Mouse (Mus musculus) urinary bladder, postnatal 36 days (tissue): ENCODE measurements around the gene Map3k12.

Source experiments
- DNase-seq, 2 experiments: peaks; one replicate each; pipeline ENCODE4 v3.0.0; 2022; ENCODE audit warnings: low spot score in 2 of 2, mixed read lengths in 1 of 2

Map3k12 gene

DNA sequence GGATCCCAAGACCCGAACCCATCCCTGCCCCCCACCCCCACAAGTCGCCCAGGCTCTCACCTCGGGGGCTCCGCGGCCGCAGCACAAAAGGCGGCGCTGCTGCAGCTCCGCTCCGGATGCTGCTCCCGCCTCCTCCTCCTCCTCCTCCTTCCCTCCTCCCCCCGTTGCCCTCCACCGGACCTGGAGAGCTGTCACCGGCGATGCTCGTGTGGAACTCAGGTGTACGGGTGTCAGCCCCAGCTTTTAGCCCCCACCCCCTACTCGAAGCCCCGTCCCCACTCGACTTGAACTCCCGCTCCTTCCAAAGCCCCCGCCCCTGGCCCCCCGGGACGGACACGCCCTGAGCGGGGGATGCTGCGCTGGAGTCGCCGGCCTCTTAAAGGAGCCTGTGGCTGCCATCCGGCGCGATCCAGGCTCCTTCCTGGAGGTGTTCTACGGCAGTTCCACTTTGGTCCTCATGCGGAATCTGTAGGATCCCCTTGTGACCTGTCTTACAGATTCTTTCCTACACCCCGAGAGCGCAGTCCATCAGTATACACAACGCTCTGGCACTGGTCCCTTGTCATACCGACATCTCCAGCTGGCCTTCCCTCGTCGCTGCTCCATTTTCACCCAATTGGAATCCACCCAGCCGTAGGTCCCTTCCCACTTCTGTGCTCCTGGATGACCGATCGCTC is at the start of gene Map3k12:
Gene Map3k12 (minus strand): TSS at position 337 of the 677 bp plus-strand sequence.
- DNase-seq, result peak; percentile 66 to 67

GRCm38 (mm10) chr15:102563681-102564080 is 46.8 kb upstream of the Map3k12 start:
- no peak for DNase-seq

- DNase-seq, result no peak
Measured at GRCm38 (mm10) chr15:102563061-102563460, 46.2 kb upstream of the Map3k12 start.

DNA sequence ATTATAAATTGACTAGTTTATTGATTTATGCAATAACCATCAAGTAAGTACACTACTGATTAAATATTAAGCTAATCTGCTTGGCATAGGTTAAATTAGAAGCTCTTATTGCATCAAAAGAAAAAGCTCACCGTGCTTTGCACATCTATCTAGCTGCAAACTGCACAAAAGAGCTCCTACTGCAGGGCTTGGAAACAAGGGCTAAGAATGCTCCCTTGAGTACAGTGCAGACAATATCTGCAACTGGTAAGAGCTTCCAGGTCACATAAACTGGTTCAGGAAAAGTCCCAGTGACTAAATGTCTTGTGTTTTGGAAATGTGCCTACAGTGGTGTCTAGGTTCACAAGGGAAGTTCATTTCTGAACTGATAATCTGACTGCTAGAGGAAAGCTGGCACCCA is 45.6 kb upstream of the Map3k12 start:
- DNase-seq, result no peak

- no peak for DNase-seq
Measured at GRCm38 (mm10) chr15:102557580-102557979, 40.7 kb upstream of the Map3k12 start.

DNA sequence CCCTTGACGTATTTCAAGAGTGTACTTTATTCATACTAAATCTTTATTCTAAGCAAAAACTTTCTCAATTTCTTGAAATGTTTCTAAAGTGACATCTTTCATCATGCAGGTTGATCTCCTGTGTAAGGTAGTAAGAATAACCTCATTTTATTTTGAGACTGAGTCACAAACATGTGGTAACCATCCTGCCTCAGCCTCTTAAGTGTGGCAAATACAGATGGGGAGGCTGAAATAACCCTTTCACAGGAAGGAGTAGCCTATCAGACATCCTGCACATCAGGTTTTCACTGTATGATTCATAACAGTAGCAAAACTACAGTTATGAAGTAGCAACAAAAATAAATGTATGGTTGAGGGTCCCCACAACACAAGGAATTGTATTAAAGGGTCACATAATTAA is 38.7 kb upstream of the Map3k12 start:
- no peak for DNase-seq

- DNase-seq, result no peak
Measured at GRCm38 (mm10) chr15:102552599-102552998, 35.7 kb upstream of the Map3k12 start.

GRCm38 (mm10) chr15:102547478-102547877 is 30.6 kb upstream of the Map3k12 start:
- DNase-seq, result no peak

- peak in 1 of 2 experiments; percentile 36 for DNase-seq
Measured at GRCm38 (mm10) chr15:102546677-102547427, 30.0 kb upstream of the Map3k12 start.

DNA sequence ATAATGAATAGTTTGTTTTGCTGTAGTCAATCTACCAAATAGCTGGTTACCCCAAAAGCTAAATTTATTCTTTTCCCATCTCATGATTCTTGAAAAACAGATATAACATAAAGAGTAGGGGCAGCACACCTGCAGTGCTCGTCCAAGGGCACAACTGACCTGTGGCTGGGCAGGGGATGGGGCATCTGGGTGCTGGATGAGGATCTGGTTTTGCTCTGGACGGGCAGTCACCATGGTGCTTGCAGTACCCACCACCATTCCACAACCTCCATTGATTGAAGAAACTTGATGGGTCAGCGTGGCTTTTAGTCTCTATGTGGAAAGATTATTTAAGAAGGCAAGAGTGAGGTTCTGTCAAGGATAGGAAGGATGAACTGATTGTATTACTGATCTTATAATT is 29.4 kb upstream of the Map3k12 start:
- DNase-seq, result no peak

DNA sequence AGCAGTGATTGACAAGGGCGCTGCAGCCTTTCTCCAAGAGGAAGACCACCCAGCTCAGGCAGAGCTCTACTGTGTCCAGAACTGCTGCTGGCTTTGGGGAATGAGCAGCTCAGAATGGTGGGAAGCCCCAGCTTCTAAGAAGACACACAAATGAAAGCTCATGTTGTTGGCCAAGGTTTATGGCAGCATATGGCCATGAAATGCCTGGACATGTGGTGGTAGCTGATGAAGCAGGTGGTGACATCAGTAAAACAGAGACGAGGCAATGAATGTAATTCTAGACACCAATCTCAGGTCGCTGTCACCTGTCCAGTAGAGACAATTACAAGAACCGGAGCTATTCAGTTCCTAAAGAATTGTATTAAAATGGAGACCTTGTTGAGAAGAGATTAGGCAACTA is 27.9 kb upstream of the Map3k12 start:
- no peak for DNase-seq

- DNase-seq, result no peak
Measured at GRCm38 (mm10) chr15:102533926-102534325, 17.1 kb upstream of the Map3k12 start.

- DNase-seq, result no peak
Measured at GRCm38 (mm10) chr15:102532106-102532900, 15.4 kb upstream of the Map3k12 start.

- no peak for DNase-seq
Measured at GRCm38 (mm10) chr15:102531586-102531985, 14.7 kb upstream of the Map3k12 start.

GRCm38 (mm10) chr15:102530566-102530965 is 13.7 kb upstream of the Map3k12 start:
- DNase-seq, result no peak

- DNase-seq, result no peak
Measured at GRCm38 (mm10) chr15:102528396-102528795, 11.5 kb upstream of the Map3k12 start.

GRCm38 (mm10) chr15:102527936-102528335 is 11.1 kb upstream of the Map3k12 start:
- no peak for DNase-seq

DNA sequence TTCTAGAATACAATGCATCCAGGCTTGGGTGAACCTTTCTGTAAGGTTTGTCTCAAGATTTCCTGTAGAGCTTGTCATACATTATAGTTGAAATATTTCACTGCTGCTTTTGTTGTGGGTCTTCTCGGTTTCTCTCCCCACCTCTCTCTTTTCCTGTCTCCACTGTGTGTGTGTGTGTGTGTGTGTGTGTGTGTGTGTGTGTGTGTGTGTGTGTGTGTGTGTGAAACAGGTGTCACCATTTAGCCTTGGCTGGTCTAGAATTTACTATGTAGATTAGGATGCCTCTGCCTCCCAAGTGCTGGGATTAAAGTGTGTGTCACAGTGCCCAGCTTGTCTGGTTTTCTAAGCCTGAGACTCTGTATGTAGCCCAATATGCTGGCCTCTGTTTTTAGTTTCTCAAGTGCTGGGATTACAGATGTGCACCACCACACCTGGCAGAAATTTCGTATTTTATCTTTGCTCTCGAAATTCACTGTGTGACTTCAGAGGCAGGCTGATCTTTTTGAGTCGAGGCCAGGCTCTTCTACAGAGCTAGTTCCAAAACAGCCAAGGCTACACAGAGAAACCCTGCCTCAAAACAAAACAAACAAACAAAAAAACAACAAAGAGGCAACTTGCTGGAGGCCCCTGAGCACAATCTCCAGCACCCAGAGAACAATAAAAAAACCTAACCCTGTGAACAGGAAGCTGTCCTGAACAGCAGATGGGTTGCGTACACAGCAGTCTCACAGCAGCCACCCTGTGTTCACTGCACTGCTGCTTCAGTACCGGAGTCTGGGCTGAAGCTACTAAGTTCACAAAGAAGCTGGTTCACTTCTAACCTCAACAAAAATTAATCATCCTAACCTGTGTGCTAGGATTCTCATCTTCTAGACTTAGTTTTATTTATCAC is 9.5 kb upstream of the Map3k12 start:
- no peak for DNase-seq

- peak; percentile 56 to 68 for DNase-seq
Measured at GRCm38 (mm10) chr15:102524892-102525485, 8.1 kb upstream of the Map3k12 start, which contains the start of gene Npff. Gene Npff, minus strand, starts transcription at chr15:102524942.

- no peak for DNase-seq
Measured at GRCm38 (mm10) chr15:102521480-102521879, 4.6 kb upstream of the Map3k12 start.

GRCm38 (mm10) chr15:102520416-102520815 is 3.6 kb upstream of the Map3k12 start:
- no peak for DNase-seq
